Mouse (Mus musculus): ENCODE data around the gene Ewsr1. TPM values are rescaled to one million over a fixed set of nuclear protein-coding genes. Genes with fewer than 3 reads are reported as not detected.
A peak's percentile ranks its signal among the peaks of the same experiment; 100 is the strongest.
"Not testable (repeated sequence)": the region's sequence is repeated elsewhere in the genome, so short reads cannot be mapped to it uniquely, and the experiment has no call there.

Ewsr1 gene
- total and polyA plus RNA-seq, 3 experiments = 399 to 1,267 (median 418) TPM

DNA sequence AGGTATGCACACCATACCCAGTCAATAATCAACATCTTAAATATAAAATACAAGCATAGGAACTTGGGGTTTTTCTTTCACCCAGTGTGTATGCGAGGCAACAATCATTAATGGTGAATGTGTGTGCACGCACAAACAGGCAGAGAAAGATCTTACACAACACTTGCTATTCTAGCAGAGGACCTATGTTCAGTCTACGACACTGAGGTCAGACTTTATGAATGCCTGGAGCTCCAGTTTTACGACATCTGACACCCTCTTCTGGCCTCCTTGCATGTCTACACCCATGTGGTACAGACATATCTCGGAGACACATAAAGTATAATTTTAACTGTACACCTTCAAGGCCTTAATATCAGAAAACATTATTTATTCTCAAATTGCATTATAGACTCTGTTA lies 22.2 kb downstream of the Ewsr1 start:
- not testable (repeated sequence) for DNase-seq (ENCODE audit: extremely low read depth)

DNA sequence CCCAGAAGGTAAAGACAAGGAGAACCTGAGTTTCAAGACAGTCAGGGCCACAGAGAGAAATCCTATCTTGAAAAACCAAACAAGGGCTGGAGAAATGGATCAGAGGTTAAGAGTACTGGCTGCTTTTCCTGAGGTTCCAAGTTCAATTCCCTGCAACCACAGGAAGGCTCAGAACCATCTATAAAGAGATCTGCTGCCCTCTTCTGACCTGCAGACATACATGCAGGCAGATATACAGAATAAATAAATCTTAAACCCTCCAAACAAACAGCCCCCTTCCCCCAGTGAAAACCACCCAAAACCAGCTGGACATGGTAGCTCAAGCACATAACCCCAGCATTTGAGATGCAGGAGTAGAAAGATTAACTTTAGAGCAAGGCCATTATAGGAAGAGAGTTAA lies 23.3 kb downstream of the Ewsr1 start:
- Histone ChIP-seq H3K9ac (ENCODE audit: insufficient read depth, low read depth) (no peak overlapping the region), H3K4me1 (ENCODE audit: control insufficient read depth in 1 of 2, insufficient read depth in 2 of 2) (no peaks in the 10 kb centered on the region), H3K9me3 (replicated peaks; ENCODE audit: low read length) (no peaks in the 10 kb centered on the region), H3K4me3 (replicated peaks in 1 of 3; ENCODE audit: low read depth in 2 of 3, low read length in 2 of 3, poor library complexity in 1 of 3) (no peak overlapping the region), H3K4me2 (ENCODE audit: insufficient read depth, low read depth, poor library complexity, severe bottlenecking) (no peak overlapping the region), H3K79me2 (replicated peaks; ENCODE audit: control insufficient read depth, extremely low read depth, insufficient read depth, poor library complexity, severe bottlenecking) (peaks cover 31% of the 10 kb centered on the region), H3K27me3 (replicated peaks) (no peaks in the 10 kb centered on the region), H3K27ac (ENCODE audit: insufficient read depth, low read depth) (no peak overlapping the region), H3K36me3 (replicated peaks in 1 of 2; ENCODE audit: control insufficient read depth in 1 of 2, insufficient read depth in 1 of 2, low read length in 1 of 2) (peaks cover 76 to 84% of the 10 kb centered on the region in 2 experiments)
- dilution Hi-C loops (cut with MboI; ENCODE audit: extremely low pct_ligation_motif_present, extremely low pct_unique_long_range_greater_than_20kb, low sequenced_read_pairs) (no loop called here), in situ Hi-C loops (cut with MboI; ENCODE audit: low pct_ligation_motif_present, low pct_unique_long_range_greater_than_20kb, low sequenced_read_pairs) (no loop called here)
- TF ChIP-seq BHLHE40 (IDR thresholded peaks at IDR 0.05; ENCODE audit: low read depth, low read length) = no peak
- no peak for TF ChIP-seq KAT2A (IDR thresholded peaks at IDR 0.05; ENCODE audit: insufficient replicate concordance, low read length)
- no peak for TF ChIP-seq CHD1 (IDR thresholded peaks at IDR 0.05; ENCODE audit: low read depth, low read length)
- 0 out of 2 replicates have a peak, but pooled peaks have one; percentile 8 for TF ChIP-seq POLR2A (IDR thresholded peaks at IDR 0.05; ENCODE audit: low read depth, low read length)
- DNase-seq (ENCODE audit: extremely low read depth) = no peak

More for the DNA sequence above, 22.2 kb downstream of the Ewsr1 start:
- H3K9ac ChIP-seq (ENCODE audit: insufficient read depth, low read depth); H3K4me3 ChIP-seq (replicated peaks in 1 of 3; ENCODE audit: low read depth in 2 of 3, low read length in 2 of 3, poor library complexity in 1 of 3); H3K9me3 ChIP-seq (replicated peaks; ENCODE audit: low read length); H3K27me3 ChIP-seq (replicated peaks); H3K4me1 ChIP-seq (ENCODE audit: control insufficient read depth in 1 of 2, insufficient read depth in 2 of 2); H3K27ac ChIP-seq (ENCODE audit: insufficient read depth, low read depth); dilution Hi-C loops (cut with MboI; ENCODE audit: extremely low pct_ligation_motif_present, extremely low pct_unique_long_range_greater_than_20kb, low sequenced_read_pairs); in situ Hi-C loops (cut with MboI; ENCODE audit: low pct_ligation_motif_present, low pct_unique_long_range_greater_than_20kb, low sequenced_read_pairs); H3K4me2 ChIP-seq (ENCODE audit: insufficient read depth, low read depth, poor library complexity, severe bottlenecking): not testable (repeated sequence)
- peaks cover 71 to 82% of the 10 kb centered on the region in 2 experiments for H3K36me3 ChIP-seq (replicated peaks in 1 of 2; ENCODE audit: control insufficient read depth in 1 of 2, insufficient read depth in 1 of 2, low read length in 1 of 2)
- peaks cover 38% of the 10 kb centered on the region for H3K79me2 ChIP-seq (replicated peaks; ENCODE audit: control insufficient read depth, extremely low read depth, insufficient read depth, poor library complexity, severe bottlenecking)

DNA sequence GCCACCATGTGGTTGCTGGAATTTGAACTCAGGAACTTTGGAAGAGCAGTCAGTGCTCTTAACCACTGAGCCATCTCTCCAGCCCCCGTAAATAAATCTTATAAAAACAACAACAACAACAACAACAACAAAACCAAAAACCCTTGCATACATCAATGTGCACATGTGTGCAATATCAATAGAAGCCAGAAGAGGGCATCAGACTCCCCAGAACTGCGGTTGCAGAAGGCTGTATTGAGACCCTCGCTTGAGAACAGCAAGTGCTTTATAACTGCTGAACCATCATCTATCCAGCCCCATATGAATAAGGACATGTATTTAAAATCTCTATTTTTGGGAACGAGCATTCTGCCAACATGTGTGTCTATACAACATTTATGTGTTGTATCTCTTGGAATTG lies 24.2 kb downstream of the Ewsr1 start:
- peaks cover 76 to 84% of the 10 kb centered on the region in 2 experiments for H3K36me3 ChIP-seq (replicated peaks in 1 of 2; ENCODE audit: control insufficient read depth in 1 of 2, insufficient read depth in 1 of 2, low read length in 1 of 2)
- H3K9ac ChIP-seq (ENCODE audit: insufficient read depth, low read depth) = no peak overlapping the region
- H3K79me2 ChIP-seq (replicated peaks; ENCODE audit: control insufficient read depth, extremely low read depth, insufficient read depth, poor library complexity, severe bottlenecking) = peaks cover 23% of the 10 kb centered on the region
- TF ChIP-seq JUND (conservative IDR thresholded peaks at IDR 0.05; ENCODE audit: low read depth, low read length) = no peak
- peak; percentile 53 to 62 for TF ChIP-seq CTCF (conservative IDR thresholded peaks at IDR 0.05 in 1 of 2, IDR thresholded peaks at IDR 0.05 in 1 of 2; ENCODE audit: low read depth in 2 of 2, low read length in 2 of 2)
- dilution Hi-C loops (cut with MboI; ENCODE audit: extremely low pct_ligation_motif_present, extremely low pct_unique_long_range_greater_than_20kb, low sequenced_read_pairs) (no loop called here), in situ Hi-C loops (cut with MboI; ENCODE audit: low pct_ligation_motif_present, low pct_unique_long_range_greater_than_20kb, low sequenced_read_pairs) (no loop called here)
- no peaks in the 10 kb centered on the region for H3K9me3 ChIP-seq (replicated peaks; ENCODE audit: low read length)
- peak; percentile 54 for DNase-seq (ENCODE audit: extremely low read depth)
- no peak overlapping the region for H3K27ac ChIP-seq (ENCODE audit: insufficient read depth, low read depth)
- H3K4me3 ChIP-seq (replicated peaks in 1 of 3; ENCODE audit: low read depth in 2 of 3, low read length in 2 of 3, poor library complexity in 1 of 3) = no peak overlapping the region
- H3K4me2 ChIP-seq (ENCODE audit: insufficient read depth, low read depth, poor library complexity, severe bottlenecking) = no peak overlapping the region
- H3K4me1 ChIP-seq (ENCODE audit: control insufficient read depth in 1 of 2, insufficient read depth in 2 of 2) = no peaks in the 10 kb centered on the region
- no peaks in the 10 kb centered on the region for H3K27me3 ChIP-seq (replicated peaks)
